Mouse (Mus musculus) myocyte (in vitro differentiated cells): Measurements from ENCODE around the gene Tmc7.

Source experiments
- CEBPB ChIP-seq: IDR thresholded peaks from 2 replicates; pipeline ENCODE4 v1.6.1; 2011; ENCODE audit warnings: mild to moderate bottlenecking, moderate library complexity; ENCODE audit not compliant: poor library complexity, insufficient read depth, severe bottlenecking
- E2F4 ChIP-seq: IDR thresholded peaks from one replicate; pipeline ENCODE4 v1.6.1; 2011; ENCODE audit warnings: mild to moderate bottlenecking, control low read depth, moderate library complexity; ENCODE audit not compliant: insufficient read depth
- MAX ChIP-seq: IDR thresholded peaks from one replicate; pipeline ENCODE4 v1.6.1; 2011; ENCODE audit warnings: low read depth, mild to moderate bottlenecking, control low read depth
- MYOD1 ChIP-seq, 3 experiments: IDR thresholded peaks; one replicate each; pipeline ENCODE4 v1.6.1; 2011; ENCODE audit warnings: control low read depth in 2 of 3, low read depth in 2 of 3, mild to moderate bottlenecking in 2 of 3, moderate library complexity in 1 of 3; ENCODE audit not compliant: insufficient read length in 2 of 3, control insufficient read depth in 1 of 3
- MYOG ChIP-seq, 3 experiments: IDR thresholded peaks; one replicate each; pipeline ENCODE4 v1.6.1; 2011; ENCODE audit warnings: control low read depth in 2 of 3, low read depth in 2 of 3, mild to moderate bottlenecking in 2 of 3; ENCODE audit not compliant: insufficient read length in 2 of 3, control insufficient read depth in 1 of 3, insufficient read depth in 1 of 3
- POLR2A ChIP-seq: IDR thresholded peaks from one replicate; pipeline ENCODE4 v1.6.1; 2011; ENCODE audit warnings: low read depth, mild to moderate bottlenecking, control low read depth, moderate library complexity; ENCODE audit not compliant: insufficient read length
- POLR2AphosphoS2 ChIP-seq: IDR thresholded peaks from one replicate; pipeline ENCODE4 v1.6.1; 2011; ENCODE audit warnings: low read depth, control low read depth; ENCODE audit not compliant: insufficient read length
- REST ChIP-seq: IDR thresholded peaks from one replicate; pipeline ENCODE4 v1.6.1; 2011; ENCODE audit warnings: mild to moderate bottlenecking, control low read depth, moderate library complexity; ENCODE audit not compliant: insufficient read depth, insufficient read length
- SRF ChIP-seq: IDR thresholded peaks from one replicate; pipeline ENCODE4 v1.6.1; 2011; ENCODE audit warnings: low read depth; ENCODE audit not compliant: control insufficient read depth, insufficient read length
- TCF12 ChIP-seq: IDR thresholded peaks from one replicate; pipeline ENCODE4 v1.6.1; 2011; ENCODE audit warnings: mild to moderate bottlenecking, control low read depth; ENCODE audit not compliant: poor library complexity, insufficient read depth, severe bottlenecking
- USF1 ChIP-seq: IDR thresholded peaks from one replicate; pipeline ENCODE4 v1.6.1; 2011; ENCODE audit warnings: low read depth, mild to moderate bottlenecking, control low read depth, moderate library complexity

DNA sequence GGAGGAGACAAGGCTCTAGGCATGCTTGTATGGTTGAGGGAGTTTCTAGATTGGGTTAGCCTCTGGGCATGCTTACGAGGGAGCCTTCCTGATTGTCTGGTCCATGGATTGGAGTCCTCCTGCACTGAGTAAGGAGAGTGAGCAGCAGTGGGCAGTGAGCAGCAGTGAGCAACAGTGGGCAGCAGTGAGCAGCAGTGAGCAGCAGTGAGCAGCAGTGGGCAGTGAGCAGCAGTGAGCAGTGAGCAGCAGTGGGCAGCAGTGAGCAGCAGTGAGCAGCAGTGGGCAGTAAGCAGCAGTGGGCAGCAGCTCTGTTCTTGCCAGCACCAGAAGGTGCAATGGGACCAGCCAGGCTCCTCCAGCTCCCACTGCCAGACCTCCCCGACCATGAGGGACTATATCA lies 66.7 kb downstream of the Tmc7 start:
- TF ChIP-seq MYOD1 (IDR thresholded peaks at IDR 0.05; ENCODE audit: control insufficient read depth in 1 of 3, insufficient read length in 2 of 3, low read depth in 2 of 3) (no peak), POLR2A (no peak), POLR2AphosphoS2 (no peak), MYOG (IDR thresholded peaks at IDR 0.05; ENCODE audit: control insufficient read depth in 1 of 3, insufficient read depth in 1 of 3, insufficient read length in 2 of 3, low read depth in 2 of 3) (no peak), TCF12 (no peak), USF1 (no peak), CEBPB (no peak), MAX (no peak), REST (no peak), E2F4 (no peak), SRF (no peak)
